Mouse (Mus musculus) stomach, postnatal 0 days (tissue): ENCODE results near the gene Rrp1b. TPM values are rescaled to one million over a fixed set of nuclear protein-coding genes. Genes with fewer than 3 reads are reported as not detected.

Source experiments
- ATAC-seq: fragments of 200-750 bp; cut with Nextera tagmentation; 2 replicates; pipeline ENCODE4 v1.8.0; 2017; ENCODE audit not compliant: low FRiP score, low TSS enrichment
- DNase-seq: peaks from one replicate; pipeline ENCODE4 v3.0.0-alpha.2; 2016; ENCODE audit warnings: low spot score
- H3K27ac ChIP-seq: fragments of 300-500 bp; sonication (generic); replicated peaks from 2 replicates; pipeline ENCODE4 v1.5.1; 2014; ENCODE audit warnings: mild to moderate bottlenecking, control low read depth
- H3K27me3 ChIP-seq: fragments of 300-500 bp; sonication (generic); 2 replicates; pipeline ENCODE4 v1.6.1; 2014; ENCODE audit warnings: low read length; ENCODE audit not compliant: control insufficient read depth, insufficient read depth
- H3K36me3 ChIP-seq: fragments of 300-500 bp; sonication (generic); 2 replicates; pipeline ENCODE4 v1.6.1; 2014; ENCODE audit warnings: low read length, mixed read lengths; ENCODE audit not compliant: control insufficient read depth, insufficient read depth
- H3K4me1 ChIP-seq: fragments of 300-500 bp; sonication (generic); replicated peaks from 2 replicates; pipeline ENCODE4 v1.6.1; 2014; ENCODE audit warnings: antibody characterized with exemption; ENCODE audit not compliant: control insufficient read depth, insufficient read depth
- H3K4me2 ChIP-seq: fragments of 300-500 bp; sonication (generic); replicated peaks from 2 replicates; pipeline ENCODE4 v1.6.1; 2014; ENCODE audit warnings: low read depth, mild to moderate bottlenecking, control low read depth, moderate library complexity
- H3K4me3 ChIP-seq: fragments of 300-500 bp; sonication (generic); 2 replicates; pipeline ENCODE4 v1.5.1; 2014; ENCODE audit warnings: low read depth, low read length, control low read depth
- H3K9ac ChIP-seq: fragments of 300-500 bp; sonication (generic); 2 replicates; pipeline ENCODE4 v1.6.1; 2014; ENCODE audit warnings: mild to moderate bottlenecking, low read length, control low read depth, mixed read lengths
- H3K9me3 ChIP-seq: fragments of 300-500 bp; sonication (generic); 2 replicates; pipeline ENCODE4 v1.6.1; 2016; ENCODE audit warnings: low read length; ENCODE audit not compliant: control insufficient read depth
- CTCF ChIP-seq: IDR thresholded peaks from 2 replicates; pipeline ENCODE4 v1.5.1; 2016; ENCODE audit warnings: antibody characterized with exemption, low read depth, mild to moderate bottlenecking, moderate library complexity
- EP300 ChIP-seq: optimal IDR thresholded peaks from 2 replicates; pipeline ENCODE3; 2016; ENCODE audit warnings: antibody characterized with exemption
- WGBS: fragments of 180-500 bp; shearing (Covaris S2); extraction: QIAGEN DNeasy Blood & Tissue Kit; methylation state at CpG from one replicate; pipeline ENCODE4 v1.1.7; 2014; 5-methylcytosine and 5-hydroxymethylcytosine counted together
- polyA plus RNA-seq: library from polyadenylated mRNA; unstranded; fragments of >200 nt; fragmentation: Nextera tagmentation; extraction: Ambion mirVana; gene quantifications from 2 replicates; pipeline ENCODE4 v1.2.1, GENCODE M21; 2015

The Rrp1b gene
- polyA plus RNA-seq, 1 experiment from 2014 or later = 18.6 TPM

DNA sequence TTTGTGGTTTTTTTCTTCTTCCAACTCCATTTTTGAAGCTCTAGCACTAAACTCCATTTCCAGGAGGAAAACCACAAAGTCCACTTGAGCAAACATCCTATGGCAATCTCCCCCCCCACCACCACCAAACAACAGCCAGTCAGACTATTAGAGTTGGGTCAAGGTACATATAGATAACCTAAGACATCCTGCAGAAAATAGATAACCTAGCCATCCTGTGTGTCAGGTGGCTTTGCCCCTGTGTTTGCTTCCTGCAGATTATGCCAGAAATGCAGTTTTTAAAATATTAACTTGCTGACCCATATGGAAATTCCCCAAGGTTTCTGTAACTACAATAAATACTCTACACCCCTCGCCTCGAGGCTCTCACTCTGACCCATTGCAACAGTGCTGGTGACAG, 40.1 kb upstream of the Rrp1b start:
- Histone ChIP-seq H3K4me1 (no peaks in the 10 kb centered on the region), H3K4me2 (no peak overlapping the region), H3K27me3 (no peaks in the 10 kb centered on the region), H3K36me3 (no peaks in the 10 kb centered on the region), H3K9ac (no peak overlapping the region), H3K27ac (no peak overlapping the region), H3K4me3 (no peak overlapping the region), H3K9me3 (no peaks in the 10 kb centered on the region)
- TF ChIP-seq CTCF = no peak
- no peak for TF ChIP-seq EP300
- ATAC-seq = no peak
- 63% methylated on average over 2 of the region's 2 CpGs for WGBS
- DNase-seq = no peak

DNA sequence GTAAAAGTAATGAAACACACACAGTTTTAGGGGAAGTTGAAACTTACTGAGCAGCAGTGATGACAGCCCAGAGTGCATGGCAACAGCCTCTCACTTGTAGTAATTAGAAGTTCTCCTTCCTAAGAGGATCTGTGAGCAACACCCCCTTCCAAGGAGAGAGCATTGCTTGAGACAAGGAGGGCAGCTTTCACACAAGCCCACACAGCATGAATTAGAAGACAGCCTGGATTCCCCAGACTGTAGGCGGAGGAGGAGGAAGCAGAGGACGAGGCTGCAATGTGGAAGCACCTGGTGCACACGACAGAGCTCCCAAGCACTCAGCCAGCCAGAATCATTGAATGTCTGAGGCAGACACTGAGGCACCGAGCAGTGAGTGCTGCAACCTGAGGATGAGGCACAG, 39.6 kb upstream of the Rrp1b start:
- 77% methylated on average over 4 of the region's 4 CpGs for WGBS
- ATAC-seq (no peak), DNase-seq (no peak)
- no peak overlapping the region for H3K4me3 ChIP-seq
- H3K9me3 ChIP-seq = no peaks in the 10 kb centered on the region
- H3K27me3 ChIP-seq = no peaks in the 10 kb centered on the region
- H3K4me1 ChIP-seq = no peaks in the 10 kb centered on the region
- TF ChIP-seq CTCF (no peak), EP300 (no peak)
- H3K9ac ChIP-seq = no peak overlapping the region
- no peak overlapping the region for H3K27ac ChIP-seq
- H3K4me2 ChIP-seq = no peak overlapping the region
- no peaks in the 10 kb centered on the region for H3K36me3 ChIP-seq

DNA sequence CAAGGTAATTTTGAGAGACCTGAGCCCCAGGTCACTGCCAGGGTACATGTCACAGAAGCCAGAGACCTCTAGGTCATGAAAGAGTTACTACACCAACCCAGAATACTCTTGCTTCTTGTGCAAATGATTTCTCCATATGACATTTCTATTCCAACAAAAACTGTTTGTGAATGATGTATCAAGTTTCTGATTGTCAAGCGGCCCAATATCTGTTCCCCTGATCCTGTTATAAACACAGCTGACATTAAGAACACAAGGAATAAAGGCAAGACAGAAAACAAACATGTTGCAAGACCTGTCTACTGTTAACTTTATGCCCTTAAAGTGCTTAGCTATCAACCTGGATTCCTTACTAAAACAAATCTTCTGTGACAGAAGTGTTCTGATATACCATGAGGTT, 37.5 kb upstream of the Rrp1b start:
- TF ChIP-seq EP300 (no peak), CTCF (no peak)
- Histone ChIP-seq H3K9me3 (no peaks in the 10 kb centered on the region), H3K4me1 (no peaks in the 10 kb centered on the region), H3K36me3 (no peaks in the 10 kb centered on the region), H3K4me2 (no peak overlapping the region), H3K27me3 (no peaks in the 10 kb centered on the region), H3K4me3 (no peak overlapping the region), H3K27ac (no peak overlapping the region), H3K9ac (no peak overlapping the region)
- no peak for ATAC-seq
- no peak for DNase-seq
- 38% methylated on average over 1 of the region's 1 CpGs for WGBS

DNA sequence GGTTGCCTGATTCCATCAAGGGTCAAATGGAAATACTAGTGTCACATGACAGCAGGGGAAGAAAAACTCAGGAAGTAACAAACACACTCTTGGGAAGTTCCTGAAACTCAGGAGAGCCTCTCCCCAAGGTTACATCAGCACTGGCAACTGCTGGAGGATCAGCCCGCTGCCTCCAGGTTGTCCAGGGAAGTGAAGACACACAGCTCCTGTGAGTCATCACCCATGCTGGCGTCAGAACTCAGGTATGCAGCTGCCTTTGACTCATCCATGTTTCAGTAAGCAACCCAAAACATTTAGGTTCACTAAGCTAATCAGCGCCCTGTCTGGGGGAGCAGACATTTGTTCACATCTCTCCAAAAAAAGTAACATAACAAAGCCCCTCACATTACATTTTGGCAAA, 32.6 kb upstream of the Rrp1b start:
- TF ChIP-seq EP300 = no peak
- TF ChIP-seq CTCF = no peak
- Histone ChIP-seq H3K9ac (no peak overlapping the region), H3K36me3 (no peaks in the 10 kb centered on the region), H3K4me3 (no peak overlapping the region), H3K4me1 (no peaks in the 10 kb centered on the region), H3K9me3 (no peaks in the 10 kb centered on the region), H3K27ac (no peak overlapping the region), H3K27me3 (no peaks in the 10 kb centered on the region), H3K4me2 (no peak overlapping the region)
- WGBS = 78% methylated on average over 3 of the region's 3 CpGs
- DNase-seq (no peak), ATAC-seq (no peak)

GRCm38 (mm10) chr17:32006800-32007199, 29.1 kb upstream of the Rrp1b start:
- Histone ChIP-seq H3K27ac (no peak overlapping the region), H3K9me3 (no peaks in the 10 kb centered on the region), H3K4me1 (no peaks in the 10 kb centered on the region), H3K36me3 (no peaks in the 10 kb centered on the region), H3K4me3 (no peak overlapping the region), H3K9ac (no peak overlapping the region), H3K27me3 (no peaks in the 10 kb centered on the region), H3K4me2 (no peak overlapping the region)
- TF ChIP-seq EP300 = no peak
- TF ChIP-seq CTCF = no peak
- ATAC-seq (0 out of 2 replicates have a peak, but pooled peaks have one; percentile 20), DNase-seq (no peak)
- 59% methylated on average over 5 of the region's 5 CpGs for WGBS

DNA sequence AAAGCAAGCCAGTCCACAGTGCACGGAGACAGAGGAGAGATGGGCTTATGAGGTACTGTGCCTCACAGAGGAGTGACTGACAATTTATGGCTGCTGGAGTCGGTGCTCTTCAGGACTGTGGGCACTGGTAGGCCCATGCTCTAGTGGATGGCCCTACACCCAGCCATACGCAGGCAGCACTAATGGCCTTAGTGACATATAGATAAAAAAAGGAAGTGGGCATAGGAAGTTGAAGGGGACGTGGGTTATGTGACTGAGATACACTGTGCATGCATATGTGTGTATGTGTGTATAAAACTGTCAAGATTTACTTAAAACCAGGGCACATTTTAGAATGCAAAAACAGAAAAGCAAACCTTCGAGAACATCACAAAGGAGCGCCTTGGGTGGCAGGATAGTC, 24.2 kb upstream of the Rrp1b start:
- no peaks in the 10 kb centered on the region for H3K27me3 ChIP-seq
- H3K9me3 ChIP-seq = no peaks in the 10 kb centered on the region
- TF ChIP-seq CTCF (no peak), EP300 (no peak)
- H3K9ac ChIP-seq = no peak overlapping the region
- DNase-seq (no peak), ATAC-seq (no peak)
- no peaks in the 10 kb centered on the region for H3K36me3 ChIP-seq
- no peak overlapping the region for H3K4me2 ChIP-seq
- H3K4me1 ChIP-seq = no peaks in the 10 kb centered on the region
- H3K27ac ChIP-seq = no peak overlapping the region
- no peak overlapping the region for H3K4me3 ChIP-seq
- WGBS = 77% methylated on average over 6 of the region's 6 CpGs
